Mouse (Mus musculus) cerebellum, postnatal 10 days (tissue): ENCODE results near the gene Zdhhc21.

Experiments
- DNase-seq, 2 experiments: peaks; one replicate each; pipeline ENCODE4 v3.0.0; 2021; ENCODE audit warnings: mixed read lengths in 2 of 2

Gene Zdhhc21

DNA sequence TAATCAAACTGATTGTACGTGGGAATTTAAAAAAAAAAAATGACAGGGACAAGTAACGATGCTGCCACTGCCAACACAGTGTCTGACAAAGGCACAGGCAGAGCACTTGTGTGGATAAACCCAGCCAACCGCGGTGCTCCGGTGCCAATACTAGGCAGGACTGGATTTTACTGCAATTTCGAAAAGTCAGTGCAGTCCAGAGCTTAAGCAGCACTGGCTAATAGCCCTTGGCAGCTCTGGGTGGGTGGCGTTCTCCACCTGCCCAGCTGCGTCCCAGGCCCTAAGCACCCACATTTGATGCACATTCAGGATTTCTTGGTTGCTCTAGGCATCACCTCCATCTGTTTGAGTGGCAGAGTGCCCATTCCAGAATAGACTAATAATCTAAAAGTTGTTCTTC, 3.6 kb upstream of the Zdhhc21 start:
- DNase-seq = peak; percentile 72 to 85

DNA sequence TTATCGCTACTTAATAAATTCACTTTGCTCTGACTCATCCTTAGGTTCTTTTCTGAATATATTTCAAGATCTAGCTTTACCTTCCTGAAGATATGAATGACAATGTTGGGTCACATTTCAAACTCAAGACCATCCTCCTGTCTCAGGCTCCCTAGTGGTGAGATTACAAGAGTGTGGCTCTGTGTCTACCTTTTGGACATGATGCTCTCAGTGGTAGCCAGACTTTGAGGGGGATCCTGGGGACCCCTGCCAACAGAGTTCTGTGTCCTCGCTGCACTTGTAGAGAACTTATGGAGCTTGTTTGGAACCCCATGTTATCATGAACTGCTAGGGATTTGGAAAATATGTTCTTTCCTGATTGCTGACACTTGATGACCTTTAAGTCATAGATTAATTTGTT, 1.7 kb upstream of the Zdhhc21 start:
- no peak for DNase-seq

DNA sequence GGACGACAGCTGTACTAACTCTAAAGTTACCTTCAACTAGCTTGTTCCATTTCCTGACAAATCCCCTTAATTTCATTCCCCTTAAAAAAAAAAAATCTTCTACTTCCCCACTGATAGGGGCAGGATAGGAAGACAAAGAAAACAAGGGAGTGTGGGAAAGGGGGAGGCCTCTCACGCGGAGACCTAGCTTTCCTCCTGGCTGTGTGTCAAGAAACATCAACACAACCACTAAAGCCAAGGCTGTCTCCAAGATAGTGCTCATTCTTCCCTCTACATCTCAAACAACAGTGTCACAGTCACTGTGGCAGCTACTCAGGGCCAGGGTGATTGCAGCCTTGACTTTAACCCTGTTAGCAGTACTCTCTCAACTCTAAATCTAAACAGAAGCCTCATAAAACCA, 808 bp upstream of the Zdhhc21 start:
- DNase-seq = peak; percentile 19 to 22

DNA sequence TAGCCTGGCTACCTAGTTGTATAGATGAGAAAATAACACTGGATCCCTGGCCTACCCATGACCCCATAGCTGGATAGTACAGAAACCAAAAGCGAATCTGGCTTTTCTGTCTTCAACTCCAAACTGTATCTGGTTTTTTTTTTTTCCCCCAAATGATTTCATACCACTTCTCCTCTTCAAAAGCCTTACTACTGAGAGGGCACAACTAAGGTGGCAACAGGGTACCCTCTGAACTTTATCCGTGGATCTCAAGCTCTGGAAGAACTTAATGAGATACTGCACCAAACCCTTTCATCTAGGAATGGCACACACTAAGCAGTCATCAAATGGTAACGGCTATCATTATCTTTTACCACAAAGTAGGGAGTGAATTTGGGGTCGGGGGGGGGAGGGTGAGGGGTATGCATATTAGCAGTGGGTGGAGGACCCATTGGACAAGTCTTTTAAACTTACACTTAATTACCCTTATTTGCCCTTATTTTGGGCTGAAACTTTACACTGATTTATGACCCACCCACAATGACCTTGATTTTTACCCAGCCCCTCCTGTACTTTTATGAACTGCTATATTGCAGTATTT, 1.2 kb downstream of the Zdhhc21 start:
- DNase-seq = no peak

DNA sequence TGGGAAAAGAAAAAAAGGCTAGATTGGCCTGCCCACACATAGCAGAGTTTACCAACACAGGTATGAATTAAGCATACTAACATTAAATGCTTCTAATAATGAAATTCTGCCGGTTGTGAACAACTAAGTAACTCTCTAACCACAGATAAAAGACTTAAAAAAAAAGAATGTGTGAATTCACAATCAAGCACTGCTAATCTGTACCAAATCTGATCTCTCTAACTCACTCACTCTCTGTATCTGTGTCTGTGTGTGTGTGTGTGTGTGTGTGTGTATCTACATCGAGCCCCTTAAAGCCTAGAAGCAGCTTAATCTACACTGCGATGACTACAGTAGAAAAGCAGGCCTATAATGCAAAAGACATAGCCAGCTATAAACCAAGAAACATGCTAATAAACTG, 2.8 kb downstream of the Zdhhc21 start:
- no peak for DNase-seq

DNA sequence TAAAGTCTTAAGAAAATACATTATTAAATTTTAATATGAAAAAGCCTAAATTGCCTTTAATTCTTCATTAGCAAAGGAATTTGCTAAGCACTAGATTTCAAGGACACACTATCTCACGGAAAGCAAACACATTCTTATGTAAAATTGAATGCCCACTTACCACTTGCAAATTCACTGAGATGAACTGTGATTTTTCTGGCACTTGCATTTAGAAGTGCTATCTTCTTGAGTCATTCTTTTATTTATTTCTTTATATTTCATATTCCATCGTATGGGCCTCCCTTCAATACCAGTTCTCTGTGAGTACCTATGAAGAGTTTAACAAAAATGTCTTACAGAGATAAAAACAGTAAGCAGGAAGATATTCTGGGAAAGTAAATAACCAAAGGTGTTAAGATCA, 5.9 kb downstream of the Zdhhc21 start:
- no peak for DNase-seq

DNA sequence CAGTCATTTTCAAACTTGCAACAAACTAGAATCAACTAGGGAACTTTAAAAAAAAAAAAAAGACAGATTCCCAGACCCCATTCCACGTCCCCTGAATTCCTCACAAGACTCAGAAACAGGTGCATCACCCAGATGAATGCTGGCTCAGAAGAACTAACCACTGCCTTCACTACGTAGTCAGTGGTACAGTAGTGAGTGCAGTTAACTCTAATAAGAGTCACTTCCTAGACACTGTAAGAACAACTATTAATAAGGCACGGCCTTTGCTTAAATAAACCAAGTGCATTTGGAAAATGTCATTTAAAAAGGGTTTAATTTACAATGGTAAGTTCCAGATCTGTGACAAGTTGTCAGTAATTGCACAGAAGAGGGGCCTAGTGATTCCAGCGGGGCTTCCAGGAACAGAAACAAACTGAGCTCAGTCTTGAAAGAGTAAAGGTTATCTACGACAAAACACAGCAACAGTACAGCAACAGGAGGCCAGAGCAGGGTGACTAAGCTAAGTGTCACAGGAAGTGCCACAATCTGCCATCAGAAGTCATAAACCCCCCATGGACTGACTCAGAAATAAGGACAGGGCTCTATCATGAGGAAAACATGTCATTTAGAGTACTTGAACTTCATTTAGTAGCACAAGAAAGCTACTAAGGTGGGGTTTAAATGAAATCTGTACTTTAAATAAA, 11.1 kb downstream of the Zdhhc21 start:
- DNase-seq = no peak

DNA sequence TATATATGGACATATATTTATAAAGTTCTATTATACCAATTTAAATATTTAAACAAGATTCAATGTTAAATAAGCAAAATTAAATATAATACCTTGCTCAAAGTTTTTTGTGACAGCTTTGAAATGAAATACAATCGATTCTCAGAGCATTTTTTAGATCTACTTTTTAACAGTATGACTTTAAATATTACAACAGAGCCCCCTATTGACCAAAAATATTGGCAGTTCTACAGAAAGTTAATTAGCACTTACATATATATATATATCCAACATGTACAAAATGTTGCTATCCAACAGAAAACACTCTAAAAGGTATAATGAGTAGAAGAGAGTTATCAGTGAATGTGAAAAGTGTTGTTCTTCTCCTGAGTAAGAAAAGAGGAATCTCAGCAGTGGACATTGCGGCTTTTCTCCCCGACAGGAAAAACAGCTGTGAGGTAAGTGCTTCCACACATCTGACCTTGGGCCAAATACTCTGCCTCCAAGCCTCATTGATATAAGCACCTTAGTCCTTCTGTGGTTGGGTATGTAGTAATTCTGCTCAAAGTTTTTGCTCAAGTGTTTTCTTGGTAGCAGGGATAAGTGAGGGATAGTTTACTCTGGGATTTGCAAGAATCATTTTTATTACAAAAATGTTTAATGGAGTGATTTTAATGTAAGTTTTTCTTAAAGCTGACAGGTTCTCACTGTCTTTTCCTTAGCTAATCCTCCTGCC, 22.1 kb downstream of the Zdhhc21 start:
- peak in 1 of 2 experiments; percentile 52 for DNase-seq

DNA sequence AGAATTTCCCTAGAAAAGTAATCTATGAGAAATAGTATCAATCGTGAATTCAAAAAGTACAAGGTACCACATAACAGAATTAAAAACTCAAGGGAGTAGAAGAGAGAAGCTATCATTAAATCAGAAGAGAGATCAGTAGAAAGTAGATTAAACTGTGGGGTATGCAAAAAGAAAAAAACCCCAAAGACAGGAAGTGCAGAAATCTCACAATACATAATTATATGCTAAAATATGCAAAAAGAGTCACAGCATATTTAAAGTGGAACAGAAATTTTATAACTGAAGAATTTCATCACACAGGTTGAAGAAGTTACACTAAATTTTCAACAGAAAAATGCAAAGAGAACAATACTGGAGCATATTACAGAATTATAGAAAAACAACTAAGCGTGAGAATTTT, 28.6 kb downstream of the Zdhhc21 start:
- DNase-seq = no peak

DNA sequence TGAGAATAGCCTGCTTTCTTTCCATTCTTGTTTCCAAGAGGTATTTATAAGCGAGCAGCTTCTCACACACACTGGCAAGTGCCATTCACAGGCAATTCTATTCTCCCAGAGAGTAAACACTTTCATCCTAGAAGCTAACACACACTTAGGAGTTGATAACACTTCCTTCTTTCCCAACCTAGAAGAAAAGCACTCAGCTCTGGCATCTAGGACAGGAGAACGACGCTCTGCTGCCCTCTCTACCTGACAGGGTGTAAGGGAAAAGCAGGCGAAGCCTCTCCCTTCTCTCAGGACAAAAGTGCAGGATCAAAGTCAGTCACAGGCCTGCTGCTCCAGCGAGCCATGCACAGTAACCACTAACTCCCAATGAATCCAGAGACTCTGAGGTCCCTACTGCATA, 30.3 kb downstream of the Zdhhc21 start:
- DNase-seq = peak in 1 of 2 experiments; percentile 24

DNA sequence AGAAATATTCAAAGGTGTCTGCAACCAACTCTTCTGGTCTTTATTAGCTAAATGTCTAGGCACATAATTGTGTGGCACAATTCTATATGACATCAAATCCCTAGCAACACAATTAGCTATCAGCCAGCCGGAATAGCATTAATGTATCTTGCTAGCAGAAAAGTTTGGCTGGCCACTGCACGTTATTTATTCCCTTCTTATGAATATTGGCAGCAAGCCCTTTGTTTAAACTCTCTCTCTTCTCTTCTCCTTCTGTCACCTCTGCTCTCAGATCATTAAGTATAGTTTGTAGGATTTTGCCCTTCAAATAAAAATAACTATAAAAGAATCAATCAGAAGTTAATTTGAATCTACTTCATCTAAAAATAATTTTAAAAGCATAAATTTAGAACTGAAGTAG, 32.8 kb downstream of the Zdhhc21 start:
- DNase-seq = no peak

DNA sequence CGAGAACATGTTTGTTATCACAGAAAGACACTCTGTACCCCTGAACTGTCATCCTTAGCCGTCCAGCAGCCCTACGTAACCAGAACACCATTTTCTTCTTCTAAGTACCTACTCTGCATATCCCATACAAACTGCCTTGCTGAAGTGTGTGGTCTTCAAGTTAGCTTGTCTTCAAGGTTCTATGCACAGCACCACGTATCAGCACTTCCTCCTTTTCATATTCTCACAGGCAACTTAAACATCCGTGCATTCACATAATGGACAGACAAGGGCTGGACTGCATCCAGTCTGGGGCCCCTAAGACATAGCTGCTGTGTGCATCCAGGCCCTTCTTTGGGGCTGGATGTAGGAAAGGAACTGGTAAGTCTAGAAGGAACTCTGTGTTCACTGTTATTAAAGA, 41.9 kb downstream of the Zdhhc21 start:
- no peak for DNase-seq

DNA sequence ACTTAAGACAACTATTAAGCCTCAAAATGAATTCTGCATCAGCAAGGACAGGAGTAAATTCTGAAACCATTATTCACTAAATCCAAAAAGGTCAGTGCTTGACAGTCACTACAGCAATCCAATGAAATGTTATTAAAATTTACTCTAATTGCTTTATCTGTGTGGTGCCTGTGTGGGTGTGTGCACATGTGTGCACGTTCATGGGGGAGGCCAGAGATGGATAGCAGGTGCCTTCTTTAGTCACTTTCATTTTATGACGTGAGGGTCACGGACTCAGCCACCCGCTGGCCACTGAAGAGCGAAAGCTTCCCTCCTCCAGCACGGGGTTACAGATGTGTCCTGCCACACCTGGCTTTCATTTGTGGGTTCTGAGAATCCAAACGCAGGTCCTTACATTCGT, 43.4 kb downstream of the Zdhhc21 start:
- DNase-seq = no peak

DNA sequence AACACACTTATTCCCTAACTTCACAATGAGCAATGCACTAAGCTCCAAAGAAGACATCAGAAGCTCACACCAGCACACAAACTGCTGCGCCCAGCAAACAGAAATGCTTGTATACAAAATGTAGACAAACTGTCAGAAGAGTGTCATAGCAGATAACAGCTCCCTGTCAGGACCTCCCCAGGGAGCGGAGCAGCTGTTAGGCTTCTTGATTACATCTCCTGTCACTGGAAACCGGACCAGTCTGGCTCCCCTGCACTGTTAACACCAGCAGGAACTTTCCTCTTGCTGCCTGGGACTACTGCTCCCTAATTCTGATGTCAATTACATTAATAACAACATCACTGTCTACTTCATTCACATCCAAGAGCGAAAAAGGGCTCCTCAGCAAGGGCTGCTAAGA, 44.5 kb downstream of the Zdhhc21 start:
- DNase-seq = peak in 1 of 2 experiments; percentile 25

DNA sequence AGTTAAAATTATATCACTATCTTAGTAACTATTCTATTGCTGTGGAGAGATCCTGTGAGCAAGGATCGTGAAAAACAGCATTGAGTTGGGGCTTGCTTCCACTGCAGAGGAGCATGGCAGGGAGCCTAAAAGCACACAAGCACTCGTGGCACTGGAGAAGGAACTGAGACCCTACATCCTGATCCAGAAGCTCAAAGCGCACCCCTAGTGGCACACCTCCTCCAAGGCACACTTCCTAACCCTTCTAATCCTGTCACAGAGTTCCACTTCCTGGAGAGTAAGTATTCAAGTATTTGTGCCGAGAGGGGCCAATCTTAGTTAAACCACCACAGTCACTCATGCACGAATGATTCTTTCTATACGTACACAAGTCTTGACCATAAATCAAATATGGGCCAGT, 46.4 kb downstream of the Zdhhc21 start:
- peak; percentile 27 to 33 for DNase-seq

DNA sequence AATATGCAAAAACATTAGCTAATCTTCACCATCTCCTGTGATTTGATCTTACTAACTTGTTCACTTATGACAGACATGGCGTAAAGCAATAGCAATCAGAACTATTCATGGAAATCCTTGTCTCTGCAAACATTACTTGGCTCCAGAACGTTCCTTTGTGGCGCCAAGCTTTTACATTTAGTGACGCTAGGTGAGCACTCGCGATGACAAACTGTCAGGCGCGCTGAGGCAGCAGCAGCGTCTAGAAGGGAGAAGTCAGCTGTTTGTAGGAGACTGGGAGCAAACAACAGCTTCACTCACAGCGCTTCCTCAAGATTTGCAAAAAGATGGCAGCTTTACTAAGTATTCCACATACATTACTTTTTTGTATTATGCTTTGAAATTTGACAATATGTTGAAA, 51.9 kb downstream of the Zdhhc21 start:
- peak; percentile 31 to 35 for DNase-seq

DNA sequence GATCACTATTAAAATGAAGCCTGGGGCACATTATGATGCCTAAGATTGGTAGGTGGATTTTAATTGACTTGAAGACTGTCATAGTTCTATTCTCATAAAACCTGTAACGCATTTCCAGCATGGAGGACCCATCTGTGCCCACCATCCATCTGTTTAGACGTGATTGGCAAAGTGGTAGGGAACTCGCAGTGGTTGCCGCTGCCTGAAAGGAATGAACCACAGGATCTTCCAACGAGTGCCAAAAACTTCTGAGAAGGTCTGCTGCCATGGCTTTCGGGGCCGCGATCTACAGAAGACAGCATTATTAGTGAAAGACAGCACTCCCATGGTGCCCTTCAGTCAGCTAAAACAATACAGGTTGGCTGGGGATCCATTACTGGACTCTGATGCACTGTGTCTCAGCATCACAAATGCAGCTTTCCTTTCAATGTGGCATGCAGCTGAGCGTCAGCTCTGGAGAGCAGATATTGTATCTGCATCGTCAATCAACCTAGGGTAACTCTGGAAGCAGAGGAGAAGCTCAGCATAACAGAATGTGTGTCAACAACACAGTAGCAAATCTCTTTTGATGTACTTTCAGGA, 53.5 kb downstream of the Zdhhc21 start:
- peak; percentile 85 to 90 for DNase-seq

DNA sequence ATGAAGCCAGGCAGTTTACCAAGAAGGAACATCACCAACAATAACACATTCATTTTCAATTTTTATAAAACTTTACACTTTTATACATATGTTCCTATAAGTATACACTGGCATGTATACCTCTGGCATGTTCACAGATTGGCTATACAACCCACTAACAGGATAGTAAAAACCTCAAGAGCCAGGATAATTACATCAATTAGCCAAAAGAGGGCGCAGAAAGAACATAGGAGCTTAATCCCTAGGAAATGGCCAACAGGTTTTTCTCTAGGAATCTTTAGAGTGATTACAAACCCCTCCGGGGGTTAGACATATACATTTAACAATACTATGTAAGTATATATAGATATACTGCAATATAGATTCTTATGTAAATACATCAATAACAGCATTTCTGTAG, 55.7 kb downstream of the Zdhhc21 start:
- DNase-seq = peak; percentile 30 to 64

DNA sequence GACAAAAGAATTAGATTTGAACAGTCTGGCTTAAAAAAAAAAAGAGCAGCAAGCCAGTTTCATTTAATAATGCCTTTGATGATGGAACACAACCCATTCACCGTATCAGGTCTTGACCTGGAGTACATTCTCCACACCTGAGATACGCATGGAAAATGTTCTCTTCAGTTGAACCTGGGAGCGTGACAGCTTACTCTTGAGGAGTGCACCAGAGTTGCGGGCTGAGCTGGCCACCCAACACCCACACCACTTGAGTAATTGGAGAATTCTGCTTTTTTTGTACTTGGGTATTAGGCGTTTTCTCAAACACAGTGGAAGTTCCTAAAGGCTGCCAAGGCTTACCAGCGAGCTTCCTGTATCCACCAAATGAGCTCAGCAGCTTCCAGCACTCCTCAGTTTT, 66.2 kb downstream of the Zdhhc21 start:
- DNase-seq = no peak

DNA sequence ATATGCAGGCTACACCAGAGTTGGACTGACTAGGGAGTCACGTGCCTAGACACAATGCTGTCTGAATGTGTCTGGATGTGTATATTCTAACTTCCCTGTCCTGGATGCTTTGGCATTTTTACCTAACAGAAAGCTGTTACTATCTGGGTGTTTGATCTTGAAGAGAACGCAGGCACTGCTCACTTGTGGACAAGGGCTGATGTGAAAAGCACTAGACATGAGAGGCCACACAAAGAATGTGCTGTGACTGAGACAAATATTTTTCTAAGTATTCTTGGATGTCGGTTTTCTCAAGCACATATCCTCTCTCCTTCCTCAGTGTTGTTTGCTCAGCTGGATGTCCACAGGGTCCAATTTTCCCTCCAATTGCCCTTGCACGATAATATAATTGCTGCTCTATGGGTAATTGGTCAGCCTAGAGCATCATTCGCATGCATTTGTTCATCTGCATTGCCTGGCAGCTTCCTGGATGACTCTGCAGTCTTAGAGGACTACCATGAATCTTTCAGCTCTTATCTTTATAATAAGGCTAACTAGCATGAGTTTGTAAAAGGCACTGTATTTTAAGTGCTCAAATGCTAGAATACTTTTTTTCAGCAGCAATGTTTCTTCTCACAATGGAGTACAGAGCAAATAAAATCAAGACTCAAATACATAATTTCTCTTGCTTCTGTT, 66.7 kb downstream of the Zdhhc21 start:
- DNase-seq = no peak

DNA sequence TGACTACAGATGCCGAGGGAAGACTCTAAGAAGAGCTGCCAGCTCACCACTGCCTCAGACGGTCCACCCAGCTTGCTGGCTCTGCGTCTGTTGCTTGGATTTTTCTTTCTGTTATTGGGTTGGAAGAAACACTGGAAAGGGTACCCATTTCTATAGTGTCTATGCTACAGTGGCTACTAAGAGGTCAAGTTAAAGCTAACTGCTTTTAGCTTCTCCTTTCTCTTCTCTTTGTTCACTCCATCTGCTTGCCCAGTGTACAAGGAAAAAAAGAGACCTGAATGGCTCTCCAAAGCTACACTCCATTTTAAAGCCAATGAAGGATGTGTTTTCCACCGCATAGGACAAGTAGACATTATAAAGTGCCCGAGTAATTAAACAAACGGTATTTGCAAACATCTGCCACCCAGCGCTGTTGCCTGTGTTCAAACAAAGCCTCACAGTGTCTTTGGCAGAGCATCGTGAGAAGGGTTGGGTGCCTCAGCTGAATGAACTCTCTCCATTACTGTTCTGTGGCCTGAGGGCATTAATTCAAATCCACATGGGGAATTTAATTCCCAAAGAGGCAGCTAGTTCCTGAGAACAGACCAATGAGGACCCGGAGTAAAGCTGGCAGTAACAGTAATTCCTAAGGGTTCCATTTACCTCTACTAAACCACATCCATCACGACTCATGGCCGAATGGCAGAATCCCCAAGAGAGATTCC, 94.1 kb downstream of the Zdhhc21 start:
- no peak for DNase-seq

DNA sequence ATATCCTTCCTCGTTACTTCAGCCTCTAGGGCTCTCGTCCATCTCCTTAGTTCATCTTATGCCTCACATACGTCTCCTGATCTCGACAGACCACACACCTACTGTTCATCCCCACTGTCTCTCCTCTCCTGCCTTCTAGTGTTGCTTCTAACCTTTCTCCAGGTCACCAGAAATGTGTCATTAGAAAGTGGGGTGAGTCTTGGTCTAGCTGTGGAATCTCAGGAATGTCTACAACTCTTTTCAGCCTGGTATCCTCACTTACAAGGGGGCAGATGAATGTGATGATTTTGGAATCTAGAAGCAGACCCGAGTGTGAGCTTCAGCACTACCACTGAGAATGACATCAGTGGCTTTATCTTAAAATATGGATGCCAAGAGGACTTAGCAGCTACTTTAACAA, 96.2 kb downstream of the Zdhhc21 start:
- no peak for DNase-seq
